Mouse (Mus musculus) lung, embryonic 14.5 days (tissue): ENCODE measurements at regions not wholly inside any gene's neighbourhood (a gene's known extent, or its start where the extent isn't known, plus 50 kb on each side); places are given as distances from the start of the nearest gene placed in this dataset.

ENCODE experiments used
- ATAC-seq: fragments of 200-750 bp; cut with Nextera tagmentation; 2 replicates; pipeline ENCODE4 v1.8.0; 2017; ENCODE audit warnings: mild to moderate bottlenecking, moderate TSS enrichment, moderate library complexity; ENCODE audit not compliant: insufficient read depth
- DNase-seq: peaks from one replicate; pipeline ENCODE4 v3.0.0-alpha.2; 2015
- H3K27ac ChIP-seq: fragments of 300-500 bp; sonication (generic); 2 replicates; pipeline ENCODE4 v1.5.1; 2014; ENCODE audit warnings: low read depth, mild to moderate bottlenecking, moderate library complexity
- H3K27me3 ChIP-seq: fragments of 300-500 bp; sonication (generic); 2 replicates; pipeline ENCODE4 v1.6.1; 2014; ENCODE audit warnings: low read length, control low read depth; ENCODE audit not compliant: insufficient read depth
- H3K36me3 ChIP-seq: fragments of 300-500 bp; sonication (generic); 2 replicates; pipeline ENCODE4 v1.6.1; 2014; ENCODE audit warnings: control low read depth; ENCODE audit not compliant: insufficient read depth
- H3K4me1 ChIP-seq: fragments of 300-500 bp; sonication (generic); 2 replicates; pipeline ENCODE4 v1.6.1; 2014; ENCODE audit warnings: antibody characterized with exemption, control low read depth; ENCODE audit not compliant: insufficient read depth
- H3K4me2 ChIP-seq: fragments of 300-500 bp; sonication (generic); 2 replicates; pipeline ENCODE4 v1.6.1; 2014; ENCODE audit warnings: mild to moderate bottlenecking
- H3K4me3 ChIP-seq: fragments of 300-500 bp; sonication (generic); 2 replicates; pipeline ENCODE4 v1.5.1; 2014; ENCODE audit warnings: low read depth, low read length
- H3K9ac ChIP-seq: fragments of 300-500 bp; sonication (generic); 2 replicates; pipeline ENCODE4 v1.6.1; 2014
- H3K9me3 ChIP-seq: fragments of 300-500 bp; sonication (generic); 2 replicates; pipeline ENCODE4 v1.6.1; 2016; ENCODE audit warnings: low read depth, low read length, control low read depth
- CTCF ChIP-seq: IDR thresholded peaks from 2 replicates; pipeline ENCODE4 v1.5.1; 2016; ENCODE audit warnings: antibody characterized with exemption, low read depth
- WGBS: fragments of 180-500 bp; shearing (Covaris S2); extraction: QIAGEN DNeasy Blood & Tissue Kit; methylation state at CpG from one replicate; pipeline ENCODE4 v1.1.7; 2014; 5-methylcytosine and 5-hydroxymethylcytosine counted together

DNA sequence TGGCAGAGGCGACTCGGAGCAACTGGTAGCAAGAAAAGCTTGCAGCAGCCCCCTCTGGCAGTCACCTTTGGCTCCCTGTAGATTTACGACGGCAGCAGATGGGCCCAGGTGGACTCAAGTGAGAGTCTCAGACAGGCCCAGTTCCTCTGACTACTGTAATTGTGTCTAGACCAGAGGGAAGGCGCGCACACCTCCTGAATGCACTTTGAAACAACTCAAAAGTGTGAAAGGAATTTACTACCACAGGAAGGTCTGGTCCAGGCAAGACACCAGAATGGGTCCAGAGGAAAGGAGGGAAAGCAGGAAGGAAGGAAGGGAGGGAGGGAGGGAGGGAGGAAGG lies 224.6 kb upstream of the Hes1 start:
- WGBS = 22% methylated on average over 6 of the region's 6 CpGs
- no peak for TF ChIP-seq CTCF
- H3K4me2 ChIP-seq = peak overlapping the region; percentile 56
- peaks cover 15% of the 10 kb centered on the region; the same call in 1 of the 2 replicates for H3K4me1 ChIP-seq
- H3K27me3 ChIP-seq = no peaks in the 10 kb centered on the region
- peak overlapping the region; percentile 8 for H3K27ac ChIP-seq
- ATAC-seq (no peak), DNase-seq (no peak)
- peak overlapping the region; percentile 10 for H3K4me3 ChIP-seq
- H3K9me3 ChIP-seq = no peaks in the 10 kb centered on the region
- no peaks in the 10 kb centered on the region for H3K36me3 ChIP-seq
- H3K9ac ChIP-seq = peak overlapping the region; percentile 17

DNA sequence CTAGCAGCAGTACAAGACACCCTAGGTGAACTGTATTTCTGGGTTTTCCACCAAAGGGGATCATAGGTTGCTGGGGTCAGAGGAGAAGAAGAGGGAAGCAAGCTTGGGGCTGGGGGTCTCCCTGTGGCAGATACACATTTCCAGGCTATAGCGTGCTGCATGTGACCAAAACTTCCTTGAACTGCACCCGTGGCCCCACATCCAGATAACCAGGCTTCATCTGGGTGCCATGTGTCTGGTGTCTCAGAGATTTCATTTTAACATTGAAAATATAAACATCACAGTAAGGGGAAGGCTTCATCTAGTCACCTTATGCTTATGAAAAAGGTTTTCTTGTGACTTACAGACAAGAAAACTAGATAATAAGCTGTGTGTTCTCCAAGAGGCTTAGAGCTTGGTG lies 223.8 kb upstream of the Hes1 start:
- no peaks in the 10 kb centered on the region for H3K9me3 ChIP-seq
- H3K36me3 ChIP-seq = no peaks in the 10 kb centered on the region
- no peak overlapping the region for H3K27ac ChIP-seq
- DNase-seq = no peak
- WGBS = 60% methylated on average over 2 of the region's 2 CpGs
- H3K27me3 ChIP-seq = no peaks in the 10 kb centered on the region
- no peak overlapping the region for H3K4me3 ChIP-seq
- peaks cover 21% of the 10 kb centered on the region for H3K4me1 ChIP-seq
- H3K9ac ChIP-seq = no peak overlapping the region
- no peak for TF ChIP-seq CTCF
- no peak overlapping the region for H3K4me2 ChIP-seq
- ATAC-seq = no peak

DNA sequence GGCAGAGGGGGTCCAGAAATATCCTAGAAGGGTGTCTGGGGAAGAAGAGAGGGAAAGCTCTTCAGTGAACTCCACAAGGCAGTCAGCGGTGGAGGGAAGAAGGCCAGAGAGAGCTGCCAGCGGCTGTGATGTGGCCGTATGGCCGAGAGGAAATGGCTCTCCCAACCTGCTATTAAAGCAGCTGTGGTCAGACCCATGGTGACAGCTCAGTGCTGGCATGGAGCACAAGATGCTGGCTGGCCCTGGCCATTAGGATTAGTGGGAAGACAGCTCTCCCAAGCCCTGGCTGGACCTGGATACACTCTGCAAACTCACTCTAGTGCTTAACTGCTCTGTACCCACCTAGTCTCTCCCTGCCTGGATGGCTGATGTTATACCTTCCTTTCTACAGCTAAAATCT lies 223.1 kb upstream of the Hes1 start:
- Histone ChIP-seq H3K4me3 (no peak overlapping the region), H3K4me2 (no peak overlapping the region), H3K36me3 (no peaks in the 10 kb centered on the region), H3K9me3 (no peaks in the 10 kb centered on the region), H3K27ac (no peak overlapping the region), H3K27me3 (no peaks in the 10 kb centered on the region), H3K4me1 (peaks cover 25% of the 10 kb centered on the region), H3K9ac (no peak overlapping the region)
- TF ChIP-seq CTCF = no peak
- WGBS = 43% methylated on average over 4 of the region's 4 CpGs
- no peak for ATAC-seq
- DNase-seq = peak; percentile 42

DNA sequence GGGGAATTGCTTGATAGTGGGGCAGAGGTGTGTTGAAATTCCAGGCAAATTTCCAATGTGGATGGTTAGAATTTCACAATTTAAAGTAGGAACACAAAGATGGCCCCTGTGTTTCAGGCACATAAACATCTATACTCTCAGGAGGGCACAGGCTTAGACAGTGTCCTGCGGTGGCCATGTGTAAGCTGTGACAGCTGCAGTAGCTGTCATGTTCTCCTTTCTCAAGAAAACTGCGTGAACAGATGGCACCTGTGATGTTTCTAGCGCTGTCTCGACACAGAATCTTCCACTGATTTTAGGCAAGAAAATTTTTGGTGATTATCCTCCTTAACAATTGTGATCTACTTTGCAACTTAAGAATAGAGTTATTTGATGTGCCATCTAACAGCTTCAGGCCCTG lies 222.1 kb upstream of the Hes1 start:
- Histone ChIP-seq H3K36me3 (no peaks in the 10 kb centered on the region), H3K9ac (no peak overlapping the region), H3K27ac (no peak overlapping the region), H3K4me2 (no peak overlapping the region), H3K4me1 (peaks cover 25% of the 10 kb centered on the region), H3K27me3 (no peaks in the 10 kb centered on the region), H3K9me3 (no peaks in the 10 kb centered on the region), H3K4me3 (no peak overlapping the region)
- TF ChIP-seq CTCF = no peak
- DNase-seq (no peak), ATAC-seq (no peak)
- 88% methylated on average over 4 of the region's 4 CpGs for WGBS

DNA sequence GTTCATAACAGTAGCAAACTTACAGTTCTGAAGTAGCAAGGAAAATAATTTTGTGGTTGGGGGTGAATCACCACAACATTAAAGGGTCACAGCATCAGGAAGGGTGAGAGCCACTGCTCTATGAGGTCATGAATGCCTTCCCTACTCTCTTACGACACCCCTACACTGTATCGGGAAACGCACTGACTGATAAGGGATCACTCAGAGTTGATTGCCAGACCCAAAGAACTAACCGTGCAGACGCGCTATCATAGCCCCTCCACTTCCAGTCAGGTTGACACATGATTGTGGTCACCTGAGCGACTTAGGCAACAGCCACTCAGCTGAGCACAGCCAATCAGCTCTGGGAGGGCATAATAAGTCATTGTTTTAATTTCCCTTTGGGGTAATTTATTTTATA lies 220.7 kb upstream of the Hes1 start:
- no peak overlapping the region for H3K27ac ChIP-seq
- no peak for ATAC-seq

DNA sequence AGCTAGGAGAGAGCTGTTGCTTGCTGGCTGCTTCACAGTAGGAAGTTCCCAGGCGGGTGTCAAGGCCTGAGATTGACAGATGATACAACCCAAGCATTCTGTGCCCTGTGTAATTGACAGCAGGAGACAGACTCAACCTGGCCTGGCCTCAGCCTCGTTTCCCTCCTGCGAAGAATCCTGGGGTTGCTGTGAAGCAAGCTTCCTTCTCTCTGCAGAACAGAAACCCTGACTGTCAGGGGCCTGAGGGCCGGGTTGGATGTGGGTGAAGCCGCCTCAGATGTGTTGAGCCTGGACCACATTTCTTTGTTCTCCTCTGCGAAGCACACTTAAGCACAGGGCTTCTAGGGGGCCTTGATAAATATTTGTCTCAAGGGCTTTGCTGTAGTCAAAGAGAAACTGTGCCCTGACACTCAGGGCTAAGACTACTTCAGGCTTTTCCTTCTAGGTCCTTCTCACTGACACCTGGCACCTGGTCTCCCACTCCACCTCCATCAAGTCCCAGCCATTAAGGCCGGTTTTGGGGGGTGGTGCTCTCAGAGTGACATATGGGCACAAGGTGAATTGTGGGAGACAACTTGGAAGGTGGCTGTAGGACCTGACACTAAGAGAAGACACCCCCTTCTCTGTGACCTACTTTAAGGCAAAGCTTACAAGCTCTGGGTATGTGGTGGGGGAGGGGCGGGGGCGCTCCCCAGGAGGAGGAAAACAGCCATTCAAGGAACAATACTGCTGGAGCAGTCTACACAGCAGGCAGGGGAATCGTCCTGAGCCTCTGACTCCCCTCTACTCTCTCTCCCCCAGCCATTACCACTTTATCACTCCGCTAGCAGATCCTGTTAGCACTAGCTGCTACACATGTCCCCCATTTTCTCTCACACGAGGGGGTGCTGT lies 219.2 kb upstream of the Hes1 start:
- Histone ChIP-seq H3K4me1 (peaks cover 24% of the 10 kb centered on the region), H3K9ac (no peak overlapping the region), H3K27ac (peak overlapping the region; percentile 51), H3K9me3 (no peaks in the 10 kb centered on the region), H3K4me2 (peak overlapping the region; percentile 30; the same call in 1 of the 2 replicates), H3K4me3 (no peak overlapping the region), H3K36me3 (no peaks in the 10 kb centered on the region), H3K27me3 (no peaks in the 10 kb centered on the region)
- WGBS = 24% methylated on average over 12 of the region's 12 CpGs
- DNase-seq (peak; percentile 45), ATAC-seq (peak; percentile 53)
- TF ChIP-seq CTCF = no peak

More for the DNA sequence above, 220.7 kb upstream of the Hes1 start:
- Histone ChIP-seq H3K4me3 (no peak overlapping the region), H3K9ac (no peak overlapping the region), H3K9me3 (no peaks in the 10 kb centered on the region), H3K4me1 (peaks cover 24% of the 10 kb centered on the region), H3K27me3 (no peaks in the 10 kb centered on the region), H3K36me3 (no peaks in the 10 kb centered on the region), H3K4me2 (no peak overlapping the region)
- no peak for TF ChIP-seq CTCF
- WGBS = 49% methylated on average over 7 of the region's 7 CpGs
- no peak for DNase-seq

DNA sequence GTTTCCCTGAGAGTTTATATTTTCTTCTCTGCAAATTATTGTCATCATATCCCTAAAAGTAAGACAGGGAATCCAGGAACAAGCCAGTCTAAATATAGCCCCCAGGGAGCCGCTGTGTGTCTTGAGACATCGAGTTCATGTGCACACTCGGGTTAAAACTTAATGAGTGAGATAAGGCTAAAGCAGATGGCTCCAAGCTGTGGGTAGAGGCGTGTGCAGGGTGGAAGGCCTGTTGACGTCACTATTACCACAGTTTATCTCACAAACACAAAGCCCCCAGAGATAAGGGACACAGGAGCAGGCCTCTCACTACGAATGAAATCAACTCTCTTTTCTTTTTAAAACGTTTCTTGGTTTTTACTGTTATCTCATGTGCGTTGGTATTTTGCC lies 218.6 kb upstream of the Hes1 start:
- Histone ChIP-seq H3K4me1 (peaks cover 24% of the 10 kb centered on the region), H3K36me3 (no peaks in the 10 kb centered on the region), H3K9ac (no peak overlapping the region), H3K4me3 (no peak overlapping the region), H3K4me2 (peak overlapping the region; percentile 30; the same call in 1 of the 2 replicates), H3K27me3 (no peaks in the 10 kb centered on the region), H3K9me3 (no peaks in the 10 kb centered on the region), H3K27ac (peak overlapping the region; percentile 51)
- TF ChIP-seq CTCF = no peak
- DNase-seq (peak; percentile 59), ATAC-seq (peak; percentile 36; the same call in 1 of the 2 replicates)
- 13% methylated on average over 8 of the region's 8 CpGs for WGBS
